Mouse (Mus musculus): ENCODE measurements around the gene Rspry1. TPM values are rescaled to one million over a fixed set of nuclear protein-coding genes. Genes with fewer than 3 reads are reported as not detected.

The Rspry1 gene
- total and polyA plus RNA-seq, 2 experiments from 2014 or later = 31.4 to 36.1 TPM

DNA sequence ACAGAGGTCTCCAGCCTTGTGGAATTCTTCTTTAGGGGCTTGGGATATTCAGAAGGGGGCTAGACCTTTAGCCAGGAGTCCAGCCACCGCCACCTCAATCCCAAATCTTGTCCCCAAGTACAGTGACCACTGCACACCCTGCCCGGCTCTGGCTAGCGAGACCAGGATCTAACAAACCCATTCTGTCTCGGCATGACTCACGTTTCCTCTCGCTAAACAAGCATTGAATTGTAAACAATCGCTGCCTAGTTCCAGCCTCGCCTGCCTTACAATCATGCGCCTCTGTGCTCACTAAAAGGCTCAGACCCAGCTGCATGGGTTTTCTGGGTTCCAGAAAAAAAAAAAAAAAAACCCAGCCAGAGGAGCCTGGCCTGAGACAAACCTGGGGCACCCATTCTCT, 76.8 kb downstream of the Rspry1 start:
- no peaks in the 10 kb centered on the region for H3K9me3 ChIP-seq (ENCODE audit: low read length)
- H3K27ac ChIP-seq = peak overlapping the region; percentile 72
- no peaks in the 10 kb centered on the region for H3K4me1 ChIP-seq (ENCODE audit: insufficient read depth, low read length)
- H3K9ac ChIP-seq (replicated peaks; ENCODE audit: low read length) = no peak overlapping the region
- 28% methylated on average over 9 of the region's 9 CpGs for WGBS
- H3K4me2 ChIP-seq (ENCODE audit: low read depth, low read length) = no peak overlapping the region; the same call in 1 of the 2 replicates
- no peak for TF ChIP-seq CTCF (IDR thresholded peaks at IDR 0.05; ENCODE audit: low read depth)
- ATAC-seq (no peak), DNase-seq (ENCODE audit: low spot score) (peak; percentile 40)
- H3K4me3 ChIP-seq (ENCODE audit: low read length) = no peak overlapping the region
- no peaks in the 10 kb centered on the region for H3K27me3 ChIP-seq (ENCODE audit: insufficient read depth, low read length)
- peaks cover 11% of the 10 kb centered on the region; the same call in 1 of the 2 replicates for H3K36me3 ChIP-seq (ENCODE audit: insufficient read depth, low read length)

DNA sequence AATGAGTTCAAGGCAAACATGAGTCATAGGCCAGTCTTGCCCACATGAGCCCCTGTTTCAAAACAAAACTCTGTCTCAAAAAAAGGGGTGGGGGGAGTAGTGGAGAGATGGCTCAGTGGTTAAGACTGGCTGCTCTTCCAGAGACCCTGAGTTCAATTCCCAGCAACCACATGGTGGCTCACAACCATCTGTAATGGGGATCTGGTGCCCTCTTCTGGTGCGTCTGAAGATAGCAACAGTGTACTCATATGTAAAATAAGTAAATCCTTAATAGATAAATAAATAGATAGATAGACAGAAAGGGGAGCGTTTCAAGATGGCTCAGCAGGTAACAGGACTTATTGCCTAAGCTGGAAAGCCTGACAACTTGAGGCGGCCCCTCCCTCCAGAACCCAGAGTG, 78.7 kb downstream of the Rspry1 start:
- no peaks in the 10 kb centered on the region for H3K36me3 ChIP-seq (ENCODE audit: insufficient read depth, low read length)

DNA sequence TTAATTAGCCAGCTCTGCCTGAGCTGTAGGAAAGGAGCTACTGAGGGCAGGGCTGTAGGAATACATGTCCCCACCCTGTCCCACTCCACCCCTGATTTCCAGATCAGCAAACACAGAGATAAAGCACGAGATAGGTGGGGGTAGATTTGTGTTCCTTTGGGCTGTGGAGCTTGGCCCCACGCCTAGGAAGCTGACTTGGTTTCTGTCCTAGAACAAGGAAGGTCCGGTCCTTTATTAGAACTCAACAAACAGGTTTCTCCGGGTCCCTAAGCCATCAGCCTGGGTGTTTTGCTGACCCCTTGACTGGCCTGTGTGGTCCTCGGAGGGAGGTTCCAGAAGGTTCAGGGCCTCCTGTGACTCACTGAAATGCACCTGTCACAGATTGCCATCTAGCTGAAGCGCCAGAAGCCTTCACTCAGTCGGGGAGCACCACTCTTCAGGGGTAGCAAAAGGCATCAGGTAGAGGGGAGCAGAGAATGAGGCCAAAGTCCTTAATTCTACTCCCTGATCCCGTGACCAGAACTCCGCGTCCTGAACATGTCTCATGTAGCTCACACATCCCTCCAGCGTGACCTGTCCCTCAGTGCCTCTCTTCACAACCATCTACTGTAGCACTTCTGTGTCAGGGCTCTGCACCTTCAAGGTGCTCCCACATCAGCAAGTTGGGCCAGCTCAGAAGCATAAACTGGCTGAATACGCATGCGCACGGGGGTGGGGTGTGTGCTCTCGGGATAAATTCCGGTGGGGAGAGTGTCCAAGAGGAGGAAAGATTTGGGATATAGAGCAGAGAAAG, 81.2 kb downstream of the Rspry1 start:
- Histone ChIP-seq H3K9me3 (ENCODE audit: low read length) (no peaks in the 10 kb centered on the region), H3K4me1 (ENCODE audit: insufficient read depth, low read length) (no peaks in the 10 kb centered on the region), H3K9ac (replicated peaks; ENCODE audit: low read length) (no peak overlapping the region), H3K4me2 (ENCODE audit: low read depth, low read length) (no peak overlapping the region), H3K27ac (no peak overlapping the region), H3K36me3 (ENCODE audit: insufficient read depth, low read length) (no peaks in the 10 kb centered on the region), H3K27me3 (ENCODE audit: insufficient read depth, low read length) (no peaks in the 10 kb centered on the region), H3K4me3 (ENCODE audit: low read length) (no peak overlapping the region)
- TF ChIP-seq CTCF (IDR thresholded peaks at IDR 0.05; ENCODE audit: low read depth) = no peak
- WGBS = 83% methylated on average over 16 of the region's 16 CpGs
- DNase-seq (ENCODE audit: low spot score) = no peak
- no peak for ATAC-seq

More for the DNA sequence above, 78.7 kb downstream of the Rspry1 start:
- no peak overlapping the region for H3K27ac ChIP-seq
- DNase-seq (ENCODE audit: low spot score) (no peak), ATAC-seq (no peak)
- WGBS = 79% methylated on average over 3 of the region's 3 CpGs
- H3K9me3 ChIP-seq (ENCODE audit: low read length) = no peaks in the 10 kb centered on the region
- no peaks in the 10 kb centered on the region for H3K27me3 ChIP-seq (ENCODE audit: insufficient read depth, low read length)
- H3K4me2 ChIP-seq (ENCODE audit: low read depth, low read length) = no peak overlapping the region
- peak; percentile 5; the same call in 1 of the 2 replicates for TF ChIP-seq CTCF (IDR thresholded peaks at IDR 0.05; ENCODE audit: low read depth)
- H3K4me3 ChIP-seq (ENCODE audit: low read length) = no peak overlapping the region
- H3K4me1 ChIP-seq (ENCODE audit: insufficient read depth, low read length) = no peaks in the 10 kb centered on the region
- no peak overlapping the region for H3K9ac ChIP-seq (replicated peaks; ENCODE audit: low read length)

DNA sequence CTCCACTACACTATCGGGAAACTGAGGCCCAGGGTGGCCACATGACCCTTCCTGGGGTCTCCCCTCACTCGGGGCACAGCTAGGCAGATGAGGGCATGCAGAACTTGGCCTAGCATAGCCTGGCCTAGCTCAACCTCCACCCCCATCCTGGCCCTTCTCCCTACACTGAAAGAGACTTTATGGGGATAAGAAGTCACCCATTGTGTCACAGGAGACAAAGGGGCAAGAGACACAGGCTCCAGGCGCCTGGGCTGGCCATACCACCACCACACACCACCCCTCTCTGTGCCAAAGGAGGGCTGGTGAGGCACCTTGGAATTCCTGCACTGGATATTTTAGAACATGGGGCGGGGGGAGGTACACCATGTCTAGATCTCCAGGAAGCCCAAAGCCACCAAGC, 82.5 kb downstream of the Rspry1 start:
- 74% methylated on average over 4 of the region's 4 CpGs for WGBS
- ATAC-seq = no peak
- H3K4me1 ChIP-seq (ENCODE audit: insufficient read depth, low read length) = no peaks in the 10 kb centered on the region
- no peaks in the 10 kb centered on the region for H3K36me3 ChIP-seq (ENCODE audit: insufficient read depth, low read length)
- no peak overlapping the region for H3K27ac ChIP-seq
- no peak for DNase-seq (ENCODE audit: low spot score)
- H3K4me2 ChIP-seq (ENCODE audit: low read depth, low read length) = no peak overlapping the region
- H3K9me3 ChIP-seq (ENCODE audit: low read length) = no peaks in the 10 kb centered on the region
- no peaks in the 10 kb centered on the region for H3K27me3 ChIP-seq (ENCODE audit: insufficient read depth, low read length)
- no peak for TF ChIP-seq CTCF (IDR thresholded peaks at IDR 0.05; ENCODE audit: low read depth)
- H3K9ac ChIP-seq (replicated peaks; ENCODE audit: low read length) = no peak overlapping the region
- H3K4me3 ChIP-seq (ENCODE audit: low read length) = no peak overlapping the region

DNA sequence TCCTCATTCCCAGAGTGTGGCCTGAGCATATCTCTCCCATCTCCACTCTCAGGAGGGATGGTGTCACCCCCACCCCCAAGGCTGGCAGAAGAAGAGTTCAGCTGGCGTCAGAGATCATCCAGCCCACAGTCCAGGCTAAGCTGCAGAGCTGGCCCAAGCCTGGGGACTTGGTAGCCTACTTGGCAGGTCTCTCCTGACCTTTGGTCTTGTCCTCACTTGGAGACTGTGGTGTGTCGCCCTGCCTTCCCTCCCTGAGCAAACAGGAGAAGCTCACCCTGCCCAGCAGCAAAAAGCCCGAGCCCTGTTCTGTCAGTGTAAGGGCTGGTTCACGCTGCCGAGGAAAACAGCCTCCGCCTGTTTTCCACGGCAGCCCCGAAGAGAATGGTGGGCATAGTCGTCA, 84.2 kb downstream of the Rspry1 start:
- Histone ChIP-seq H3K4me2 (ENCODE audit: low read depth, low read length) (no peak overlapping the region), H3K27me3 (ENCODE audit: insufficient read depth, low read length) (no peaks in the 10 kb centered on the region), H3K27ac (no peak overlapping the region), H3K36me3 (ENCODE audit: insufficient read depth, low read length) (no peaks in the 10 kb centered on the region), H3K9ac (replicated peaks; ENCODE audit: low read length) (no peak overlapping the region), H3K4me1 (ENCODE audit: insufficient read depth, low read length) (0 out of 2 replicates have a peak, but pooled peaks cover under 1% of the 10 kb centered on the region), H3K9me3 (ENCODE audit: low read length) (no peaks in the 10 kb centered on the region), H3K4me3 (ENCODE audit: low read length) (no peak overlapping the region)
- no peak for TF ChIP-seq CTCF (IDR thresholded peaks at IDR 0.05; ENCODE audit: low read depth)
- 73% methylated on average over 9 of the region's 9 CpGs for WGBS
- no peak for ATAC-seq
- no peak for DNase-seq (ENCODE audit: low spot score)

DNA sequence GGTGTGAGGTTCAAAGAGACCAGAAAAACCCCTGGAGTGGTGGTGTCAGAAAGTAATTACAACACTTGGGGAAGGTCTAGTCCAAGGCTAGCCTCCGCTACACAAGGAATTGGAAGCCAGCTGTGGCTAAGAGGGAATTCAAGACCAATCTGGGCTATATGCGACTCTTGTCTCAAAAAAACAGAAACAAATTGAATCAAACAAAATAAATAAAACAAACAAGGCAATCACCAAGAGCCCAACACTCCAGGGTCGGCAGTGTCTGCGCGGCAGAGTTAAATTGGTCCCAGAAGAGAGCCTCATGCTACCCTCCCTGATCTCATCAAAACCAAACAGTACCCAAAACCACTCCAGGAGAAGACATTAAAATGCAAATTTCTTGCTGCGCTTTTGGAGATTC, 93.0 kb downstream of the Rspry1 start:
- no peaks in the 10 kb centered on the region for H3K36me3 ChIP-seq (ENCODE audit: insufficient read depth, low read length)
- DNase-seq (ENCODE audit: low spot score) (no peak), ATAC-seq (no peak)
- TF ChIP-seq CTCF (IDR thresholded peaks at IDR 0.05; ENCODE audit: low read depth) = no peak
- peaks cover 13% of the 10 kb centered on the region; the same call in 1 of the 2 replicates for H3K4me1 ChIP-seq (ENCODE audit: insufficient read depth, low read length)
- H3K4me3 ChIP-seq (ENCODE audit: low read length) = peak overlapping the region; percentile 44; the same call in 1 of the 2 replicates
- H3K4me2 ChIP-seq (ENCODE audit: low read depth, low read length) = peak overlapping the region; percentile 67; the same call in 1 of the 2 replicates
- peaks cover 28% of the 10 kb centered on the region for H3K27me3 ChIP-seq (ENCODE audit: insufficient read depth, low read length)
- H3K9ac ChIP-seq (replicated peaks; ENCODE audit: low read length) = no peak overlapping the region
- no peak overlapping the region for H3K27ac ChIP-seq
- 8% methylated on average over 6 of the region's 6 CpGs for WGBS
- H3K9me3 ChIP-seq (ENCODE audit: low read length) = no peaks in the 10 kb centered on the region
